Mouse (Mus musculus) heart, embryonic 13.5 days (tissue): ENCODE data around the gene Psmd1. TPM values are rescaled to one million over a fixed set of nuclear protein-coding genes. Genes with fewer than 3 reads are reported as not detected.
A peak's percentile ranks its signal among the peaks of the same experiment; 100 is the strongest.

Experiments
- ATAC-seq: fragments of 200-750 bp; cut with Nextera tagmentation; 2 replicates; pipeline ENCODE4 v1.8.0; 2017; ENCODE audit warnings: moderate TSS enrichment; ENCODE audit not compliant: insufficient number of reproducible peaks, low FRiP score, low TSS enrichment; ENCODE audit errors: extremely low read depth
- H3K27ac ChIP-seq: fragments of 300-500 bp; sonication (generic); replicated peaks from 2 replicates; pipeline ENCODE4 v1.5.1; 2015; ENCODE audit warnings: moderate library complexity, mild to moderate bottlenecking, inconsistent platforms
- H3K27me3 ChIP-seq: fragments of 300-500 bp; sonication (generic); replicated peaks from 2 replicates; pipeline ENCODE4 v1.6.1; 2015; ENCODE audit warnings: mild to moderate bottlenecking, inconsistent platforms
- H3K36me3 ChIP-seq: fragments of 300-500 bp; sonication (generic); 2 replicates; pipeline ENCODE4 v1.6.1; 2015; ENCODE audit warnings: mild to moderate bottlenecking, inconsistent platforms
- H3K4me1 ChIP-seq: fragments of 300-500 bp; sonication (generic); 2 replicates; pipeline ENCODE4 v1.6.1; 2015; ENCODE audit warnings: inconsistent platforms
- H3K4me2 ChIP-seq: fragments of 300-500 bp; sonication (generic); 2 replicates; pipeline ENCODE4 v1.6.1; 2015; ENCODE audit warnings: inconsistent platforms, mild to moderate bottlenecking, moderate library complexity
- H3K4me3 ChIP-seq: fragments of 300-500 bp; sonication (generic); 2 replicates; pipeline ENCODE4 v1.5.1; 2015; ENCODE audit warnings: moderate library complexity, mild to moderate bottlenecking, inconsistent platforms
- H3K9ac ChIP-seq: fragments of 300-500 bp; sonication (generic); 2 replicates; pipeline ENCODE4 v1.6.1; 2015; ENCODE audit warnings: inconsistent platforms, mild to moderate bottlenecking, moderate library complexity
- H3K9me3 ChIP-seq: fragments of 300-500 bp; sonication (generic); 2 replicates; pipeline ENCODE4 v1.6.1; 2016; ENCODE audit warnings: inconsistent platforms
- WGBS: fragments of 180-500 bp; shearing (Covaris S2); methylation state at CpG from one replicate; pipeline ENCODE4 v1.1.7; 2015; ENCODE audit warnings: mixed read lengths; 5-methylcytosine and 5-hydroxymethylcytosine counted together
- polyA plus RNA-seq: library from polyadenylated mRNA; unstranded; fragments of >200 nt; fragmentation: Nextera tagmentation; extraction: Ambion mirVana; gene quantifications from 2 replicates; pipeline ENCODE4 v1.2.1, GENCODE M21; 2015

Psmd1 gene
- polyA plus RNA-seq, 1 experiment from 2014 or later, result 126 TPM

- Histone ChIP-seq H3K27ac (no peak overlapping the region), H3K27me3 (no peaks in the 10 kb centered on the region), H3K4me1 (no peaks in the 10 kb centered on the region), H3K4me3 (no peak overlapping the region), H3K36me3 (peaks cover 86% of the 10 kb centered on the region), H3K9ac (no peak overlapping the region), H3K9me3 (no peaks in the 10 kb centered on the region), H3K4me2 (no peak overlapping the region)
- ATAC-seq, result no peak
- WGBS, result 83% methylated on average over 7 of the region's 7 CpGs
Measured at GRCm38 (mm10) chr1:86094413-86094812, 30.2 kb downstream of the Psmd1 start.

DNA sequence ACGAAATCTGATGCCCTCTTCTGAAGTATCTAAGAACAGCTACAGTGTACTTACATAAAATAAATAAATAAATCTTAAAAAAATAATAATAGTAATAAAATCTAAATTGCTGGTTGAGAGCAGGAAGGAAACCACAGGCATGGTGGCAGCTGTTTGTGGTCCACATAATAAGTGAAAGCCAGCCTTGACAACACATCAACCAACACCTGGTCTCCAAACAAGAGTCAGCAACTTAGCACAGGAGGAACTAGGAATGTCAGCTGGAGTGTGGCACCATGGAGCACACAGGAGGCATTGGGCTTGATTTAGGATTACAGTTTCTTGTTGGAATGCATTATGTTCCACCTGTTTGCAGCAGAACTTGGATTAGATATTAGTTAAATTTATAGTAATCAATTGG is 40.9 kb downstream of the Psmd1 start:
- Histone ChIP-seq H3K4me3 (no peak overlapping the region), H3K9me3 (no peaks in the 10 kb centered on the region), H3K4me2 (no peak overlapping the region), H3K27me3 (no peaks in the 10 kb centered on the region), H3K36me3 (peaks cover 39% of the 10 kb centered on the region), H3K4me1 (no peaks in the 10 kb centered on the region), H3K9ac (no peak overlapping the region), H3K27ac (no peak overlapping the region)
- ATAC-seq, result no peak
- WGBS, result 96% methylated on average over 1 of the region's 1 CpGs

GRCm38 (mm10) chr1:86111779-86112178 is 47.6 kb downstream of the Psmd1 start, which contains the start of gene Htr2b:
Htr2b (minus strand) TSS chr1:86111970.
- Histone ChIP-seq H3K36me3 (peaks cover 32% of the 10 kb centered on the region), H3K9ac (no peak within 1 kb of the TSS), H3K4me2 (no peak within 1 kb of the TSS), H3K9me3 (no peaks in the 10 kb centered on the region), H3K4me3 (no peak within 1 kb of the TSS), H3K4me1 (no peaks in the 10 kb centered on the region), H3K27me3 (no peaks in the 10 kb centered on the region), H3K27ac (no peak within 1 kb of the TSS)
- 64% methylated on average over 6 of the region's 6 CpGs for WGBS
- no peak for ATAC-seq

GRCm38 (mm10) chr1:86114141-86114540 is 50.0 kb downstream of the Psmd1 start:
- no peak overlapping the region for H3K27ac ChIP-seq
- H3K9ac ChIP-seq, result no peak overlapping the region
- WGBS, result 92% methylated on average over 3 of the region's 3 CpGs
- no peaks in the 10 kb centered on the region for H3K4me1 ChIP-seq
- no peaks in the 10 kb centered on the region for H3K27me3 ChIP-seq
- no peaks in the 10 kb centered on the region for H3K9me3 ChIP-seq
- H3K4me3 ChIP-seq, result no peak overlapping the region
- H3K36me3 ChIP-seq, result peaks cover 44% of the 10 kb centered on the region
- no peak overlapping the region for H3K4me2 ChIP-seq
- ATAC-seq, result no peak

DNA sequence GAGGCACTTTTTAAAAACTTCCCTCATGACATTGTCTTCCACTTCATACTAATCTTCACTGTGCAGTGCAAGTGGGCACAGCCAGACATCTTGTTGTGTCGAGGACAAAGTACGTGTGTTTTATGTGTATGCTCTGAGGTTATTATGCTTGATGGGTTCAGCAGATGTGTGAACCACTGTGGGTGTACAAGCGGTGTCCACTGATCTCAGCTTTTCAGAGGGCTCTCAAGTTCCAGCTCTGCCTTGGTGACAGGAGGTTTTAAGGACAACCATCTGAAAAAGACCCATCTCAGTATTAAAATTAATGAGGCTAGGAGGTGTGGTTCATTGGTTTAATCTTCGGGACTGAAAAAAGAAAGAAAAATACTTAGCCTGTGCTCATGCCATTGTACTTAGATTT is 55.4 kb downstream of the Psmd1 start:
- Histone ChIP-seq H3K4me2 (no peak overlapping the region), H3K36me3 (peaks cover 87% of the 10 kb centered on the region), H3K27ac (no peak overlapping the region), H3K4me1 (no peaks in the 10 kb centered on the region), H3K9me3 (no peaks in the 10 kb centered on the region), H3K9ac (no peak overlapping the region), H3K27me3 (no peaks in the 10 kb centered on the region), H3K4me3 (no peak overlapping the region)
- 86% methylated on average over 4 of the region's 4 CpGs for WGBS
- no peak for ATAC-seq

GRCm38 (mm10) chr1:86126036-86126435 is 61.8 kb downstream of the Psmd1 start:
- Histone ChIP-seq H3K27ac (no peak overlapping the region), H3K36me3 (peaks cover 93% of the 10 kb centered on the region), H3K9ac (no peak overlapping the region), H3K4me1 (no peaks in the 10 kb centered on the region), H3K4me2 (no peak overlapping the region), H3K27me3 (no peaks in the 10 kb centered on the region), H3K4me3 (no peak overlapping the region), H3K9me3 (no peaks in the 10 kb centered on the region)
- WGBS, result 98% methylated on average over 2 of the region's 2 CpGs
- no peak for ATAC-seq

GRCm38 (mm10) chr1:86133337-86133736 is 69.2 kb downstream of the Psmd1 start, which contains the start of gene Gm21972:
Gm21972 (plus strand) TSS chr1:86133637.
- no peak within 1 kb of the TSS for H3K9ac ChIP-seq
- H3K27ac ChIP-seq, result no peak within 1 kb of the TSS
- H3K36me3 ChIP-seq, result peaks cover 93% of the 10 kb centered on the region
- no peak within 1 kb of the TSS for H3K4me2 ChIP-seq
- no peak within 1 kb of the TSS for H3K4me3 ChIP-seq
- no peak for ATAC-seq
- H3K4me1 ChIP-seq, result no peaks in the 10 kb centered on the region
- no peaks in the 10 kb centered on the region for H3K9me3 ChIP-seq
- 91% methylated on average over 4 of the region's 4 CpGs for WGBS
- no peaks in the 10 kb centered on the region for H3K27me3 ChIP-seq

- Histone ChIP-seq H3K4me2 (no peak overlapping the region), H3K36me3 (peaks cover 94% of the 10 kb centered on the region), H3K27me3 (no peaks in the 10 kb centered on the region), H3K4me1 (no peaks in the 10 kb centered on the region), H3K27ac (no peak overlapping the region), H3K9me3 (no peaks in the 10 kb centered on the region), H3K4me3 (no peak overlapping the region), H3K9ac (no peak overlapping the region)
- 92% methylated on average over 6 of the region's 6 CpGs for WGBS
- ATAC-seq, result no peak
Measured at GRCm38 (mm10) chr1:86135315-86135714, 71.1 kb downstream of the Psmd1 start.

GRCm38 (mm10) chr1:86141081-86141480 is 76.9 kb downstream of the Psmd1 start:
- H3K4me2 ChIP-seq, result no peak overlapping the region
- H3K4me1 ChIP-seq, result 0 out of 2 replicates have a peak, but pooled peaks cover 4% of the 10 kb centered on the region
- 78% methylated on average over 3 of the region's 3 CpGs for WGBS
- H3K9me3 ChIP-seq, result no peaks in the 10 kb centered on the region
- H3K27ac ChIP-seq, result no peak overlapping the region
- no peak for ATAC-seq
- no peak overlapping the region for H3K9ac ChIP-seq
- H3K4me3 ChIP-seq, result no peak overlapping the region
- peaks cover 54% of the 10 kb centered on the region for H3K36me3 ChIP-seq
- no peaks in the 10 kb centered on the region for H3K27me3 ChIP-seq

- Histone ChIP-seq H3K9ac (0 out of 2 replicates have a peak overlapping the region, but pooled peaks have one; percentile 3), H3K4me3 (no peak overlapping the region), H3K9me3 (no peaks in the 10 kb centered on the region), H3K27me3 (no peaks in the 10 kb centered on the region), H3K36me3 (peaks cover 35% of the 10 kb centered on the region), H3K4me2 (no peak overlapping the region), H3K4me1 (0 out of 2 replicates have a peak, but pooled peaks cover 4% of the 10 kb centered on the region), H3K27ac (peak overlapping the region; percentile 70)
- 69% methylated on average over 4 of the region's 4 CpGs for WGBS
- ATAC-seq, result no peak
Measured at GRCm38 (mm10) chr1:86143165-86143564, 79.0 kb downstream of the Psmd1 start.

DNA sequence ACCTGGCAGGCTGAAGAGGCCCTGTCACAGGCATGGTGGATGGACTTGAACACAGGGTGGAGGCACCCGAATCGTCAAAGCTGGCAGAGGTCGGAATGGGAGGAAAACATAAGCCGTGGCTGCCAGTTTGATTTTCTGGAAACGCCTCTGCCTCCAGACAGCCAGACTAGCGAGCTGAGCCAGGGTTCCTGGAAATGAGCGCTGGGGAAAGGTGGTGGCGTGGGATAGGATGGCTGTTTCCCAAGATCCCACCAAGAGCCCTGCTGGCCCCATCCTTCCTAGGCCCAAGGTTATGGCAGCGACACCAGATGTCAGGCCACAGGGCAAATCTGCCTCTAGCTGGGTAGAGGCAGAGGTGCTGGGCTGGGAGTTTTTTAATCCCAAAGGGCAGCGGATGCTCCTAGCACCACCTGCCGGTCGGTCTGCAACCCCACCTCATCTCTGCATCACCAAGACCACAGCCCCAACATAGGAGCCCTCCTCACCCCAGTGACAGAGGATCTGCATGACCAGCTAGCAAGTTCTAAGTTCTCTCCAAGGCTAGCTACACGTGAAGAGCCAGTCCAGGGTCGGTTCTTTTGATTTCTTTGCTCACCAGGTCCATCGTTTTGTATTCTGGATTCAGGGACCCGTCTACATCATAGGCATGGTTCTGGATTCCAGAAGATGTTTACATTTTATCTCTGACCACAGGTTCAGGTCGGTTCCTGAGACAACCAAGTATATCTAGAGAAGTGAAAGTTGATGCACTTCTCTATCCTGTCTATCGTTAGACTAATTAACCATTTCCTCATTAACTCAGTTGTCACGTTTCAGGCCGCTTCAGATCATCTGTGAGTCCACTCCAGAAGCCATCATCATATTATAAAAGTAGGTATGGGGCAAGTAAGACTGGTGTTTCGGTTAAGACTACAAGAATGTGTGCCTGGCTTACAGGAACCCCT is 80.1 kb downstream of the Psmd1 start:
- no peak for ATAC-seq
- H3K4me2 ChIP-seq, result no peak overlapping the region
- no peaks in the 10 kb centered on the region for H3K27me3 ChIP-seq
- peaks cover 24% of the 10 kb centered on the region for H3K36me3 ChIP-seq
- 0 out of 2 replicates have a peak overlapping the region, but pooled peaks have one; percentile 3 for H3K9ac ChIP-seq
- no peaks in the 10 kb centered on the region for H3K9me3 ChIP-seq
- peak overlapping the region; percentile 70 for H3K27ac ChIP-seq
- no peak overlapping the region for H3K4me3 ChIP-seq
- 75% methylated on average over 21 of the region's 21 CpGs for WGBS
- 0 out of 2 replicates have a peak, but pooled peaks cover 4% of the 10 kb centered on the region for H3K4me1 ChIP-seq
